Mouse (Mus musculus) myocyte (in vitro differentiated cells): ENCODE data around the gene AC134908.4. TPM values are rescaled to one million over a fixed set of nuclear protein-coding genes. Genes with fewer than 3 reads are reported as not detected.

Source experiments
- H3K27me3 ChIP-seq: one replicate; pipeline ENCODE4 v1.6.1; 2011; ENCODE audit not compliant: control insufficient read depth, insufficient read depth, insufficient read length
- H3K36me3 ChIP-seq: one replicate; pipeline ENCODE4 v1.6.1; 2011; ENCODE audit not compliant: control insufficient read depth, insufficient read depth
- H3K4me2 ChIP-seq: one replicate; pipeline ENCODE4 v1.6.1; 2011; ENCODE audit warnings: low read depth, control low read depth
- H3K4me3 ChIP-seq: one replicate; pipeline ENCODE4 v1.5.1; 2011; ENCODE audit warnings: mild to moderate bottlenecking, control low read depth, moderate library complexity
- H3K79me2 ChIP-seq: one replicate; pipeline ENCODE4 v1.6.1; 2011; ENCODE audit not compliant: control insufficient read depth, insufficient read depth
- H3ac ChIP-seq: one replicate; pipeline ENCODE4 v1.6.1; 2011; ENCODE audit not compliant: control insufficient read depth, insufficient read length
- CEBPB ChIP-seq: IDR thresholded peaks from 2 replicates; pipeline ENCODE4 v1.6.1; 2011; ENCODE audit warnings: mild to moderate bottlenecking, moderate library complexity; ENCODE audit not compliant: poor library complexity, insufficient read depth, severe bottlenecking
- E2F4 ChIP-seq: IDR thresholded peaks from one replicate; pipeline ENCODE4 v1.6.1; 2011; ENCODE audit warnings: mild to moderate bottlenecking, control low read depth, moderate library complexity; ENCODE audit not compliant: insufficient read depth
- MAX ChIP-seq: IDR thresholded peaks from one replicate; pipeline ENCODE4 v1.6.1; 2011; ENCODE audit warnings: low read depth, mild to moderate bottlenecking, control low read depth
- MYOD1 ChIP-seq, 3 experiments: IDR thresholded peaks; one replicate each; pipeline ENCODE4 v1.6.1; 2011; ENCODE audit warnings: control low read depth in 2 of 3, low read depth in 2 of 3, mild to moderate bottlenecking in 2 of 3, moderate library complexity in 1 of 3; ENCODE audit not compliant: insufficient read length in 2 of 3, control insufficient read depth in 1 of 3
- MYOG ChIP-seq, 3 experiments: IDR thresholded peaks; one replicate each; pipeline ENCODE4 v1.6.1; 2011; ENCODE audit warnings: control low read depth in 2 of 3, low read depth in 2 of 3, mild to moderate bottlenecking in 2 of 3; ENCODE audit not compliant: insufficient read length in 2 of 3, control insufficient read depth in 1 of 3, insufficient read depth in 1 of 3
- POLR2A ChIP-seq: IDR thresholded peaks from one replicate; pipeline ENCODE4 v1.6.1; 2011; ENCODE audit warnings: low read depth, mild to moderate bottlenecking, control low read depth, moderate library complexity; ENCODE audit not compliant: insufficient read length
- POLR2AphosphoS2 ChIP-seq: IDR thresholded peaks from one replicate; pipeline ENCODE4 v1.6.1; 2011; ENCODE audit warnings: low read depth, control low read depth; ENCODE audit not compliant: insufficient read length
- REST ChIP-seq: IDR thresholded peaks from one replicate; pipeline ENCODE4 v1.6.1; 2011; ENCODE audit warnings: mild to moderate bottlenecking, control low read depth, moderate library complexity; ENCODE audit not compliant: insufficient read depth, insufficient read length
- SRF ChIP-seq: IDR thresholded peaks from one replicate; pipeline ENCODE4 v1.6.1; 2011; ENCODE audit warnings: low read depth; ENCODE audit not compliant: control insufficient read depth, insufficient read length
- TCF12 ChIP-seq: IDR thresholded peaks from one replicate; pipeline ENCODE4 v1.6.1; 2011; ENCODE audit warnings: mild to moderate bottlenecking, control low read depth; ENCODE audit not compliant: poor library complexity, insufficient read depth, severe bottlenecking
- TCF3 ChIP-seq: IDR thresholded peaks from one replicate; pipeline ENCODE4 v1.6.1; 2011; ENCODE audit warnings: low read depth, control low read depth; ENCODE audit not compliant: insufficient read length
- USF1 ChIP-seq: IDR thresholded peaks from one replicate; pipeline ENCODE4 v1.6.1; 2011; ENCODE audit warnings: low read depth, mild to moderate bottlenecking, control low read depth, moderate library complexity
- polyA plus RNA-seq: library from polyadenylated mRNA; unstranded; fragments of >200 nt; fragmentation: generic; extraction: Trizol; gene quantifications from one replicate; pipeline ENCODE4 v1.2.1, GENCODE M21; 2012; ENCODE audit warnings: missing spikeins

Gene AC134908.4
- polyA plus RNA-seq, 1 experiment: not detected

DNA sequence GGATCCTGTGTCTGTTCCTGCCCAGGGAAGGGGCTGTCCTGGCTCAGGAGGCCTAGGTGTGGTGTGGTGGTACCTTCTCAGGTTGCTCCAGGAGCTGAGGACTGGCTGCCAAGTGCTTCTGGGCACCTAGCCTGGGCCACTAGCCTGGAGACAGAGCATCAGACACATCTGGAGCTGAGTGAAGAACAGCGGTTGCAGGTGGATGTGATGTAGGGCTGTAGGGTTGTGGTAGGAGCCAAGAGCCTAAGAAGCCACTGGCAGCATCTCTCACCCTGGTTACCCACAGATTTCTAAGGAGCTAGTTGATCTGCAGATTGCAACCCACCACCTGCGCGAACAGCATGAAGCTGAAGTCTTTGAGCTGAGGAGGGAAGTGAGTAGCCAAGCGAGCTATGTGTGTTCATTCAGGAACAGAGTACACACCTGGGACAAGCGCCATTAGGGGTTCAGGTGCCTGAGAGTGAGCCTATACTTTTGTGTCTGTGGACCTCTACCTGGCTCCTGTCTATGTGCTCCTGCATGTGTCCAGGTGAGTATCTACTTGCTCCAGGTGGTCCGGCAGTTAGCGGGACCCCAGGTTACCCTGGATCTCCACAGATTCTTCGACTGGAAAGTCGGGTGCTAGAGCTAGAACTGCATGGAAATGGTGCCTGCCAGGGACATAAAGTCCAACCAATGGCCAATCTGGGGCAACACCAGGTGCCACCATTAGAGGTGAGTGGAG lies 8.5 kb downstream of the AC134908.4 start:
- H3K4me3 ChIP-seq: no peak overlapping the region
- H3K36me3 ChIP-seq: peaks cover 1% of the 10 kb centered on the region

DNA sequence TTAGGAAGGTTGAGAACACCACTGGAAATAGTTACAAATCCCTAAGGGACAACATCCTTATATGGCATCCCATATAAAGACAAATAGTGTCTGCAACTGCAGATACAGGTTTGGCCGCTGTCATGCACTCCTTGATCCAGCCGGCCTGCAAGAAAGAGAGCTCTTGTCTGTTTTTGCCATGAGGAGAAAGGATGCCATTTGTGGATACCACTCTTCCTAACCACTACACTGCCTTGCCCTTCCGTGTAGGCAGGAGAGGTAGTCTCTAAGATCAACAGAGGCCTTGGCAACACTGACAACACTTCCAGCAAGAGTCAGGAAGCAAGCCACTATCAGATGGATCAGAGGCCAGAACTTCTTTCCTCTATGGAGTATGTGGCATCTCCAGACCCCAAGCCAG lies 9.2 kb downstream of the AC134908.4 start, which contains the start of gene Ccdc78:
Gene Ccdc78 (plus strand): TSS at position 301 of the 400 bp plus-strand sequence.
- Histone ChIP-seq H3ac (peak within 1 kb of the TSS; percentile 0), H3K27me3 (no peaks in the 10 kb centered on the region), H3K36me3 (peaks cover 4% of the 10 kb centered on the region), H3K4me3 (peak within 1 kb of the TSS; percentile 52), H3K79me2 (no peaks in the 10 kb centered on the region), H3K4me2 (peak within 1 kb of the TSS; percentile 97)
- no peak for TF ChIP-seq SRF

More for the DNA sequence above, 8.5 kb downstream of the AC134908.4 start:
- Histone ChIP-seq H3K4me2 (no peak overlapping the region), H3ac (no peak overlapping the region), H3K27me3 (no peaks in the 10 kb centered on the region), H3K79me2 (no peaks in the 10 kb centered on the region)
- TF ChIP-seq CEBPB (no peak), MYOD1 (IDR thresholded peaks at IDR 0.05; ENCODE audit: control insufficient read depth in 1 of 3, insufficient read length in 2 of 3, low read depth in 2 of 3) (no peak), MAX (no peak), POLR2AphosphoS2 (peak; percentile 58), SRF (no peak)

DNA sequence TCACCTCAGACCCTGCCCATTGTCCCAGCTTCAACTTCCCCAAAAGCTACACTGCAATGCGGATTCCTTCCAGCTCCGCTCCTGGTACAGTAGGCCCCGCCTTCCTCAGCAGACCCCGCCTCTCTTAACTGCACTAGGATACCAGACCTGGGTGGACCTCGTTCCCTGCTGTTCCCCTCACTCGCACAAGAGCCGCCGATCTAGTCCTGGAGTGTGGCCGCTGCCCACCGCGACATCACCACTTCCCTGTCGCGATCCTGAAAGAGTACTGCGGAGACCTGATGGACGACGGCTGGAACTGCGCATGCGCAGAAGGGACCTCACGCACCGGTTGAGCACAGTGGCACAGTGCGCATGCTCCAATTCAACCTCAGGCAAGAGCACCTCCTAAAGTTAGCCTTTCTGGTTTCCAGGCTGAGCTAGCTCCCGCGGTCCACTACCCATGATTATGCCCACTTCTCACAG lies 10.1 kb downstream of the AC134908.4 start, which contains the start of gene Haghl:
Gene Haghl (minus strand): TSS at position 393 of the 465 bp plus-strand sequence.
- peak within 1 kb of the TSS; percentile 52 for H3K4me3 ChIP-seq
- H3K4me2 ChIP-seq: peak within 1 kb of the TSS; percentile 97
- no peaks in the 10 kb centered on the region for H3K27me3 ChIP-seq
- TF ChIP-seq POLR2A (peak; percentile 85), TCF12 (no peak), E2F4 (no peak), POLR2AphosphoS2 (peak; percentile 96), SRF (no peak)
- peaks cover 4% of the 10 kb centered on the region for H3K36me3 ChIP-seq
- H3ac ChIP-seq: peak within 1 kb of the TSS; percentile 0
- H3K79me2 ChIP-seq: no peaks in the 10 kb centered on the region

GRCm38 (mm10) chr17:25783861-25784574 lies 11.4 kb downstream of the AC134908.4 start:
- TF ChIP-seq POLR2AphosphoS2: peak; percentile 37
- no peak for TF ChIP-seq MAX
- Histone ChIP-seq H3K4me2 (peak overlapping the region; percentile 97), H3K27me3 (no peaks in the 10 kb centered on the region), H3K4me3 (peak overlapping the region; percentile 52), H3ac (no peak overlapping the region), H3K36me3 (peaks cover 4% of the 10 kb centered on the region), H3K79me2 (no peaks in the 10 kb centered on the region)

DNA sequence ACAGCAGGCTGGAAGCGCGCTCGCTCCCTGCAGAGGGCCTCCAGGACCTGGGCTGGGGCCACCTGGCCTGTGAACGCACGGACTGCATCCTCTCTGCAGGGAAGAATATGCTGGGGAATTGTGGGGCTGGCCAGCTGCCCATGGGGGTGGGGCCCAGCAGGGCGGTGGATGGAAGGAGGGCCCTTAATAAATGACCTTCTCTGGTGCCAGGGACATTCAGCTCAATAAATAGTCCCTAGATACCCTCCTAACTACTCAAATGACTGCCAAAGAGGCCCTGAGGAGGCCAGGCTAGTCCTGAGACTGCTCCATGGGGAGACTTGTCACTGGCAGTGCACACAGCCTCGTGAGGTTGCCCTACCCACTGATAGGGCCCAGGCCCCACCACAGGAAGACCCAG lies 12.4 kb downstream of the AC134908.4 start:
- peaks cover 4% of the 10 kb centered on the region for H3K36me3 ChIP-seq
- no peak overlapping the region for H3K4me2 ChIP-seq
- no peak for TF ChIP-seq USF1
- TF ChIP-seq POLR2A: peak; percentile 2
- no peak overlapping the region for H3ac ChIP-seq
- H3K27me3 ChIP-seq: no peaks in the 10 kb centered on the region
- H3K79me2 ChIP-seq: no peaks in the 10 kb centered on the region
- no peak overlapping the region for H3K4me3 ChIP-seq

DNA sequence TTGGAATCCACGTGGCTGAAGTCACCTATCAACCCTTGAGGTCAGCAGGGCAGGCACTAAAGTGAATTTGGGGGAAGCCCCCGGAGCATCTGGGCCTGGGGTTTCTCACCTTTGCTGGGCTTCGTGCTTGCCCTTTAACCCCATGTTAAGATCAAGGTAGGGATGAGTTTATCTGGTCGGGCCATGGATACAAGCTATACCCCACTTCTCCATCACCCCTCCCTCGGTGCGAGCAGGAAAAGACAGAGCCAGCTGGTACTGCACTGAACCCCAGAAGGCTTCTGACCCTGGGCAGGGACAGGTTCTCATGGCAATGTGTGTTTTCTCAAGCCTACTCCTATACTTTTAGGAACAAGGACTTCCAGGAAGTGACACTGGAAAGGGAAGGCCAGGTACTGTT lies 14.1 kb downstream of the AC134908.4 start:
- Histone ChIP-seq H3K36me3 (peaks cover 4% of the 10 kb centered on the region), H3K4me3 (no peak overlapping the region), H3K27me3 (no peaks in the 10 kb centered on the region), H3K79me2 (no peaks in the 10 kb centered on the region), H3ac (no peak overlapping the region), H3K4me2 (no peak overlapping the region)
- TF ChIP-seq MYOD1 (IDR thresholded peaks at IDR 0.05; ENCODE audit: control insufficient read depth in 1 of 3, insufficient read length in 2 of 3, low read depth in 2 of 3): no peak
- TF ChIP-seq MYOG (IDR thresholded peaks at IDR 0.05; ENCODE audit: control insufficient read depth in 1 of 3, insufficient read depth in 1 of 3, insufficient read length in 2 of 3, low read depth in 2 of 3): no peak
- TF ChIP-seq SRF: no peak
- no peak for TF ChIP-seq POLR2A
- no peak for TF ChIP-seq REST
- no peak for TF ChIP-seq CEBPB
- TF ChIP-seq E2F4: no peak
- no peak for TF ChIP-seq TCF12
- TF ChIP-seq TCF3: no peak
- no peak for TF ChIP-seq USF1
- TF ChIP-seq POLR2AphosphoS2: no peak
- TF ChIP-seq MAX: no peak
